Mouse (Mus musculus): ENCODE results near the gene Cdh19.

The Cdh19 gene

DNA sequence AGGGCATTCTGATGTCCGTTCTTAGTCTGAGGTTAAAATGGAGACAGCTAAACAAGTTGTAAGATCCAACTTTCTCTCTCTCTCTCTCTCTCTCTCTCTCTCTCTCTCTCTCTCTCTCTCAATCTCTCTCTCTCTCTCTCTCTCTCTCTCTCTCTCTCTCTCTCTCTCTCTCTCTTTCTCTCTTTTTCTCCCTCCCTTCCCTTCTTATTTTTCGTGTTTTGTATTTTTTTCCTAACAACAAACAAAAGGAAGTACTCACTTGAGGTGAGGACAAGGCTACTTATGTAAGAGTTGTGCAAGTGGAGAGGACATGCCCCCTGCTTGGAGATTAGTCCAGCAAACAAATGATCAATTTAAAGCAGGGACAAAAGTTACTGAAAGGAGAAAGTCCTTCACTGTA, at the start of gene Cdh19:
Cdh19 (minus strand) TSS at position 101 of the 400 bp plus-strand sequence.
- DNase-seq: no peak

DNA sequence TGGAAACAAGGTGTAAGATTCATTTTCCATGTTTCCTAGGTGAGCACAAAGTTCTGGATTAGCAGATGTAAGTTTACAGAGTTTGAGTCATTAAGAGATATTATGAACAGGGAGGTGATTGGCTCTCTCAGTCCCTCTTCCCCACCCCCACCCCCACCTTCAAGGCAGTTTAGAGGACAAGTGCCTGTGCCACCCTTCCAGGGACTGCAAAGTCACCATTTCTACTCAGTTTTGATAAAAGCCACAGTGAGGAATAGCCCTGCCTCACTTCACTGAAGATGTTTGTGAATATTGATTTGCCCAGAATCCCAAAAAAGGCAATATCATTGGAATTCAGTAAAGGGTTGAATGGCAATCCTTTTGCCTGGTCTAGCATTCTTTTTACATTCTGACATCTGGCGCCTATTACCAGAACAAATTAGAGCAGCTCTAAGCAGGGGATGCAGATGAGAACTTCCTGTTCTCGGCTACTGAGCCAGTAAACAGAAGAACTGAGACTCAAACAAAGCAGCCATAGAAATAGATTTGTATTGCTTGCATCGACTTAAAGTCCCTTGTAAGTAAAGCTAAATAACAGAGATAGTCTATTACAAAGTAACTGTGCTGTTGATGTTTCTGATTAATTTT, 43.2 kb upstream of the Cdh19 start:
- DNase-seq: no peak

DNA sequence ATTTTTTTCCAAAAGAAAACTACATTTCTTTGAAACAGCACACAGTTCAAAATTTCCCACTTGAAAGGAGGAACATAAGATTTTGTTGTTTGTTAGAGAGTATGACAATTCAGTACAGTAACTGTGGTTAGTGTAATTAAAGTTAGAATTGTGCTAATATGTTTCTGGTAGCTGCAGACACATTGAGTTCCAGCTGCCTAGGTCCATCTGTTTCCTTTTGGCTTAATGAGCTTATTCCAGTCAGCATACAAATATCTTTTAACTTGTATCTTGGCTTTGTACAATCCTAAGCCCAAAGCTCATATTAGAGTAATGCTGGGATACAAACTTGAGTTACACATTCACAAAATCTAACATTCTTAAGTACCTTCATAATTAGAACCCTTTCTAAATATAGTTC, 40.3 kb upstream of the Cdh19 start:
- DNase-seq: no peak

GRCm38 (mm10) chr1:110989824-110990223, 12.4 kb upstream of the Cdh19 start:
- DNase-seq: no peak

GRCm38 (mm10) chr1:110969201-110969600, 8.2 kb downstream of the Cdh19 start:
- no peak for DNase-seq

GRCm38 (mm10) chr1:110909752-110910151, 67.6 kb downstream of the Cdh19 start:
- DNase-seq: no peak

DNA sequence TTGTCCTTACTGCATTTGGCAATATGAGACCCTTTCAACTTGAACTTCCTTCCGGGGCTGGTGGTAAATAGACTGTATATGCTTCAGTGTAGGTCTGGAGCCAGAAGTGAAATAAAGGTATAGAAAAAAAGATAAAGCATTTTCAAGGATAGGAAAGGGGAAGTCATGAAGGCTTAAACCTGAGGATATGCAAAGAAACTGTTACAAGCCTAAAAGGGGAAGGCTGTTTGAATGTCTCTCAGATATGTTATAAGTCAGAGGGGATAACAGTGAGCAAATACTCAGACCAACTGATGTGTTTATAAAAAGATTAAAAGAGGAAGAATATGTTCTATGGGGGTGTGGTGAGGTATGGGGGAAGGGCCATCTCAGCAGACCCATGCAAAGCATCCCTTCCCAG, 68.2 kb downstream of the Cdh19 start:
- DNase-seq: no peak

- no peak for DNase-seq
These were observed 73.1 kb downstream of the Cdh19 start for GRCm38 (mm10) chr1:110904266-110904665.
